Mouse (Mus musculus) macrophage (primary cell): ENCODE results near the gene Npw. TPM values are rescaled to one million over a fixed set of nuclear protein-coding genes. Genes with fewer than 3 reads are reported as not detected.
A peak's percentile ranks its signal among the peaks of the same experiment; 100 is the strongest.
"Not testable (repeated sequence)": the region's sequence is repeated elsewhere in the genome, so short reads cannot be mapped to it uniquely, and the experiment has no call there.

Source experiments
- H3K27ac ChIP-seq: fragments of 350-480 bp; formaldehyde crosslinking; 2 replicates; pipeline ENCODE4 v1.9.0; 2021
- H3K36me3 ChIP-seq: fragments of 350-480 bp; formaldehyde crosslinking; 2 replicates; pipeline ENCODE4 v1.9.0; 2021; ENCODE audit errors: inconsistent target
- H3K4me3 ChIP-seq: fragments of 350-480 bp; formaldehyde crosslinking; 2 replicates; pipeline ENCODE4 v1.9.0; 2021; ENCODE audit errors: inconsistent target
- H3K79me2 ChIP-seq: fragments of 350-480 bp; formaldehyde crosslinking; 2 replicates; pipeline ENCODE4 v1.9.0; 2021; ENCODE audit errors: inconsistent target
- WGBS: methylation state at CpG from one replicate; pipeline ENCODE4 v1.1.7; 2026; ENCODE audit warnings: inconsistent platforms; ENCODE audit not compliant: missing documents; 5-methylcytosine and 5-hydroxymethylcytosine counted together
- polyA plus RNA-seq: library from polyadenylated mRNA; stranded (reverse); fragments of 250-400 nt; gene quantifications from 3 replicates; pipeline ENCODE4 v1.2.4, GENCODE M21; 2018; ENCODE audit warnings: inconsistent platforms

Npw gene
- polyA plus RNA-seq, 1 experiment from 2014 or later, result not detected

- 40% methylated on average over 23 of the region's 23 CpGs for WGBS
- no peak overlapping the region for H3K27ac ChIP-seq
- no peak overlapping the region for H3K4me3 ChIP-seq
- H3K79me2 ChIP-seq, result no peaks in the 10 kb centered on the region
- H3K36me3 ChIP-seq, result no peaks in the 10 kb centered on the region
Measured at GRCm38 (mm10) chr17:24687599-24687998, 29.3 kb upstream of the Npw start.

- Histone ChIP-seq H3K79me2 (no peaks in the 10 kb centered on the region), H3K4me3 (peak overlapping the region; percentile 29), H3K36me3 (0 out of 2 replicates have a peak, but pooled peaks cover under 1% of the 10 kb centered on the region), H3K27ac (no peak overlapping the region)
- WGBS, result 3% methylated on average over 22 of the region's 25 CpGs
Measured at GRCm38 (mm10) chr17:24687146-24687595, 28.9 kb upstream of the Npw start.

- Histone ChIP-seq H3K79me2 (no peaks in the 10 kb centered on the region), H3K4me3 (peak overlapping the region; percentile 29; the same call in 1 of the 2 replicates), H3K27ac (no peak overlapping the region), H3K36me3 (peaks cover 7% of the 10 kb centered on the region; the same call in 1 of the 2 replicates)
- WGBS, result 45% methylated on average over 16 of the region's 16 CpGs
Measured at GRCm38 (mm10) chr17:24686514-24686913, 28.3 kb upstream of the Npw start.

GRCm38 (mm10) chr17:24677500-24678080 is 19.3 kb upstream of the Npw start:
- Histone ChIP-seq H3K27ac (no peak overlapping the region), H3K79me2 (peaks cover 39% of the 10 kb centered on the region), H3K4me3 (no peak overlapping the region), H3K36me3 (peaks cover 42% of the 10 kb centered on the region)
- 93% methylated on average over 24 of the region's 24 CpGs for WGBS

- H3K27ac ChIP-seq, result no peak overlapping the region
- H3K4me3 ChIP-seq, result no peak overlapping the region
- peaks cover 39% of the 10 kb centered on the region for H3K36me3 ChIP-seq
- peaks cover 46% of the 10 kb centered on the region for H3K79me2 ChIP-seq
- WGBS, result 92% methylated on average over 5 of the region's 5 CpGs
Measured at GRCm38 (mm10) chr17:24676877-24677276, 18.6 kb upstream of the Npw start.

- WGBS, result 83% methylated on average over 2 of the region's 2 CpGs
- no peak overlapping the region for H3K27ac ChIP-seq
- no peak overlapping the region for H3K4me3 ChIP-seq
- peaks cover 33% of the 10 kb centered on the region for H3K36me3 ChIP-seq
- H3K79me2 ChIP-seq, result peaks cover 53% of the 10 kb centered on the region
Measured at GRCm38 (mm10) chr17:24676187-24676586, 17.9 kb upstream of the Npw start.

GRCm38 (mm10) chr17:24674277-24674676 is 16.0 kb upstream of the Npw start:
- WGBS, result 39% methylated on average over 7 of the region's 7 CpGs
- Histone ChIP-seq H3K4me3 (no peak overlapping the region), H3K27ac (no peak overlapping the region), H3K79me2 (peaks cover 66% of the 10 kb centered on the region), H3K36me3 (peaks cover 14% of the 10 kb centered on the region)

GRCm38 (mm10) chr17:24672141-24672540 is 13.9 kb upstream of the Npw start:
- H3K4me3 ChIP-seq, result no peak overlapping the region
- H3K36me3 ChIP-seq, result peaks cover 4% of the 10 kb centered on the region
- H3K27ac ChIP-seq, result no peak overlapping the region
- H3K79me2 ChIP-seq, result peaks cover 66% of the 10 kb centered on the region
- 13% methylated on average over 5 of the region's 5 CpGs for WGBS

- no peaks in the 10 kb centered on the region for H3K36me3 ChIP-seq
- H3K27ac ChIP-seq, result no peak overlapping the region
- no peak overlapping the region for H3K4me3 ChIP-seq
- 70% methylated on average over 5 of the region's 5 CpGs for WGBS
- H3K79me2 ChIP-seq, result peaks cover 64% of the 10 kb centered on the region
Measured at GRCm38 (mm10) chr17:24671346-24671745, 13.1 kb upstream of the Npw start.

- Histone ChIP-seq H3K4me3 (peak overlapping the region; percentile 59), H3K27ac (no peak overlapping the region), H3K36me3 (no peaks in the 10 kb centered on the region), H3K79me2 (peaks cover 54% of the 10 kb centered on the region)
- 9% methylated on average over 8 of the region's 8 CpGs for WGBS
Measured at GRCm38 (mm10) chr17:24670246-24670844, 12.1 kb upstream of the Npw start.

- Histone ChIP-seq H3K79me2 (peaks cover 47% of the 10 kb centered on the region), H3K36me3 (no peaks in the 10 kb centered on the region), H3K4me3 (peak within 1 kb of the TSS; percentile 59), H3K27ac (peak within 1 kb of the TSS; percentile 28; the same call in 1 of the 2 replicates)
- WGBS, result under 1% methylated on average over 69 of the region's 80 CpGs
Measured at GRCm38 (mm10) chr17:24669545-24670245, 11.4 kb upstream of the Npw start, which contains the start of gene Zfp598. Zfp598 (plus strand) TSS chr17:24669687.

- peak overlapping the region; percentile 49 for H3K4me3 ChIP-seq
- peak overlapping the region; percentile 28; the same call in 1 of the 2 replicates for H3K27ac ChIP-seq
- peaks cover 42% of the 10 kb centered on the region for H3K79me2 ChIP-seq
- WGBS, result 11% methylated on average over 15 of the region's 15 CpGs
- not testable (repeated sequence) for H3K36me3 ChIP-seq
Measured at GRCm38 (mm10) chr17:24669214-24669544, 10.9 kb upstream of the Npw start.

- H3K79me2 ChIP-seq, result peaks cover 25% of the 10 kb centered on the region
- no peaks in the 10 kb centered on the region for H3K36me3 ChIP-seq
- H3K27ac ChIP-seq, result no peak overlapping the region
- WGBS, result 21% methylated on average over 6 of the region's 6 CpGs
- no peak overlapping the region for H3K4me3 ChIP-seq
Measured at GRCm38 (mm10) chr17:24667416-24667815, 9.2 kb upstream of the Npw start.

GRCm38 (mm10) chr17:24667011-24667410 is 8.8 kb upstream of the Npw start:
- not testable (repeated sequence) for H3K27ac ChIP-seq, H3K36me3 ChIP-seq, H3K4me3 ChIP-seq
- WGBS, result 84% methylated on average over 6 of the region's 7 CpGs
- H3K79me2 ChIP-seq, result peaks cover 21% of the 10 kb centered on the region

- Histone ChIP-seq H3K27ac (no peak overlapping the region), H3K4me3 (no peak overlapping the region), H3K79me2 (no peaks in the 10 kb centered on the region), H3K36me3 (no peaks in the 10 kb centered on the region)
- WGBS, result 76% methylated on average over 4 of the region's 4 CpGs
Measured at GRCm38 (mm10) chr17:24654969-24655368, 3.3 kb downstream of the Npw start.
